Mouse (Mus musculus): Measurements from ENCODE around the gene Sfxn2. TPM values are rescaled to one million over a fixed set of nuclear protein-coding genes. Genes with fewer than 3 reads are reported as not detected.

Gene Sfxn2
- polyA plus RNA-seq, 1 experiment from 2014 or later, result 16.7 TPM

- peaks cover 11% of the 10 kb centered on the region; the same call in 1 of the 2 replicates for H3K36me3 ChIP-seq (ENCODE audit: control insufficient read depth, insufficient read depth, low read length)
- ATAC-seq (ENCODE audit: low read depth), result no peak
- H3K27me3 ChIP-seq (replicated peaks; ENCODE audit: control insufficient read depth, insufficient read depth, low read length), result no peaks in the 10 kb centered on the region
- H3K4me2 ChIP-seq (ENCODE audit: low read depth, low read length), result no peak overlapping the region
- H3K9ac ChIP-seq (ENCODE audit: low read depth, low read length), result no peak overlapping the region
- peaks cover 61% of the 10 kb centered on the region for H3K4me1 ChIP-seq (ENCODE audit: control insufficient read depth, insufficient read depth, low read length)
- no peak overlapping the region for H3K4me3 ChIP-seq (ENCODE audit: low read depth, low read length)
- peak overlapping the region; percentile 75 for H3K27ac ChIP-seq (replicated peaks; ENCODE audit: low read depth, low read length)
- no peak for DNase-seq (ENCODE audit: low spot score)
- no peaks in the 10 kb centered on the region for H3K9me3 ChIP-seq (ENCODE audit: control insufficient read depth, low read length)
Observed at GRCm38 (mm10) chr19:46639053-46639452, 65.9 kb downstream of the Sfxn2 start.

- Histone ChIP-seq H3K27ac (replicated peaks; ENCODE audit: low read depth, low read length) (peak overlapping the region; percentile 75), H3K4me3 (ENCODE audit: low read depth, low read length) (no peak overlapping the region), H3K27me3 (replicated peaks; ENCODE audit: control insufficient read depth, insufficient read depth, low read length) (no peaks in the 10 kb centered on the region), H3K36me3 (ENCODE audit: control insufficient read depth, insufficient read depth, low read length) (peaks cover 11% of the 10 kb centered on the region; the same call in 1 of the 2 replicates), H3K4me2 (ENCODE audit: low read depth, low read length) (no peak overlapping the region), H3K4me1 (ENCODE audit: control insufficient read depth, insufficient read depth, low read length) (peaks cover 65% of the 10 kb centered on the region), H3K9ac (ENCODE audit: low read depth, low read length) (no peak overlapping the region), H3K9me3 (ENCODE audit: control insufficient read depth, low read length) (no peaks in the 10 kb centered on the region)
- DNase-seq (ENCODE audit: low spot score) (no peak), ATAC-seq (ENCODE audit: low read depth) (no peak)
- WGBS, result 61% methylated on average over 14 of the region's 14 CpGs
Observed at GRCm38 (mm10) chr19:46639496-46639895, 66.3 kb downstream of the Sfxn2 start.

GRCm38 (mm10) chr19:46640780-46641179 is 67.6 kb downstream of the Sfxn2 start:
- Histone ChIP-seq H3K9ac (ENCODE audit: low read depth, low read length) (peak overlapping the region; percentile 34; the same call in 1 of the 2 replicates), H3K27ac (replicated peaks; ENCODE audit: low read depth, low read length) (peak overlapping the region; percentile 13; the same call in 1 of the 2 replicates), H3K4me2 (ENCODE audit: low read depth, low read length) (no peak overlapping the region), H3K4me1 (ENCODE audit: control insufficient read depth, insufficient read depth, low read length) (peaks cover 75% of the 10 kb centered on the region), H3K27me3 (replicated peaks; ENCODE audit: control insufficient read depth, insufficient read depth, low read length) (no peaks in the 10 kb centered on the region), H3K36me3 (ENCODE audit: control insufficient read depth, insufficient read depth, low read length) (peaks cover 11% of the 10 kb centered on the region; the same call in 1 of the 2 replicates), H3K9me3 (ENCODE audit: control insufficient read depth, low read length) (no peaks in the 10 kb centered on the region), H3K4me3 (ENCODE audit: low read depth, low read length) (no peak overlapping the region)
- WGBS, result 83% methylated on average over 8 of the region's 8 CpGs
- no peak for ATAC-seq (ENCODE audit: low read depth)
- no peak for DNase-seq (ENCODE audit: low spot score)

GRCm38 (mm10) chr19:46641420-46642085 is 68.4 kb downstream of the Sfxn2 start:
- Histone ChIP-seq H3K4me2 (ENCODE audit: low read depth, low read length) (peak overlapping the region; percentile 28), H3K4me3 (ENCODE audit: low read depth, low read length) (no peak overlapping the region), H3K27me3 (replicated peaks; ENCODE audit: control insufficient read depth, insufficient read depth, low read length) (no peaks in the 10 kb centered on the region), H3K9me3 (ENCODE audit: control insufficient read depth, low read length) (no peaks in the 10 kb centered on the region), H3K4me1 (ENCODE audit: control insufficient read depth, insufficient read depth, low read length) (peaks cover 76% of the 10 kb centered on the region), H3K27ac (replicated peaks; ENCODE audit: low read depth, low read length) (peak overlapping the region; percentile 69), H3K36me3 (ENCODE audit: control insufficient read depth, insufficient read depth, low read length) (peaks cover 11% of the 10 kb centered on the region; the same call in 1 of the 2 replicates), H3K9ac (ENCODE audit: low read depth, low read length) (peak overlapping the region; percentile 34)
- DNase-seq (ENCODE audit: low spot score), result peak; percentile 75
- WGBS, result 54% methylated on average over 19 of the region's 19 CpGs
- ATAC-seq (ENCODE audit: low read depth), result peak; percentile 38; the same call in 1 of the 2 replicates

GRCm38 (mm10) chr19:46642136-46642753 is 69.1 kb downstream of the Sfxn2 start:
- ATAC-seq (ENCODE audit: low read depth), result no peak

GRCm38 (mm10) chr19:46643236-46643635 is 70.1 kb downstream of the Sfxn2 start:
- no peak overlapping the region for H3K9ac ChIP-seq (ENCODE audit: low read depth, low read length)
- H3K36me3 ChIP-seq (ENCODE audit: control insufficient read depth, insufficient read depth, low read length), result peaks cover 6% of the 10 kb centered on the region; the same call in 1 of the 2 replicates
- no peak overlapping the region; the same call in 1 of the 2 replicates for H3K27ac ChIP-seq (replicated peaks; ENCODE audit: low read depth, low read length)
- WGBS, result 66% methylated on average over 5 of the region's 5 CpGs
- H3K9me3 ChIP-seq (ENCODE audit: control insufficient read depth, low read length), result no peaks in the 10 kb centered on the region
- no peak overlapping the region for H3K4me3 ChIP-seq (ENCODE audit: low read depth, low read length)
- no peaks in the 10 kb centered on the region for H3K27me3 ChIP-seq (replicated peaks; ENCODE audit: control insufficient read depth, insufficient read depth, low read length)
- ATAC-seq (ENCODE audit: low read depth), result no peak
- no peak overlapping the region for H3K4me2 ChIP-seq (ENCODE audit: low read depth, low read length)
- no peak for DNase-seq (ENCODE audit: low spot score)
- H3K4me1 ChIP-seq (ENCODE audit: control insufficient read depth, insufficient read depth, low read length), result peaks cover 90% of the 10 kb centered on the region

More at GRCm38 (mm10) chr19:46642136-46642753, 69.1 kb downstream of the Sfxn2 start:
- Histone ChIP-seq H3K27ac (replicated peaks; ENCODE audit: low read depth, low read length) (peak overlapping the region; percentile 69), H3K9ac (ENCODE audit: low read depth, low read length) (peak overlapping the region; percentile 39; the same call in 1 of the 2 replicates), H3K4me1 (ENCODE audit: control insufficient read depth, insufficient read depth, low read length) (peaks cover 82% of the 10 kb centered on the region), H3K27me3 (replicated peaks; ENCODE audit: control insufficient read depth, insufficient read depth, low read length) (no peaks in the 10 kb centered on the region), H3K4me3 (ENCODE audit: low read depth, low read length) (no peak overlapping the region), H3K4me2 (ENCODE audit: low read depth, low read length) (peak overlapping the region; percentile 28), H3K9me3 (ENCODE audit: control insufficient read depth, low read length) (no peaks in the 10 kb centered on the region), H3K36me3 (ENCODE audit: control insufficient read depth, insufficient read depth, low read length) (peaks cover 10% of the 10 kb centered on the region; the same call in 1 of the 2 replicates)
- DNase-seq (ENCODE audit: low spot score), result peak; percentile 59
- 59% methylated on average over 22 of the region's 22 CpGs for WGBS

- H3K9ac ChIP-seq (ENCODE audit: low read depth, low read length), result no peak overlapping the region
- no peaks in the 10 kb centered on the region for H3K9me3 ChIP-seq (ENCODE audit: control insufficient read depth, low read length)
- H3K4me2 ChIP-seq (ENCODE audit: low read depth, low read length), result no peak overlapping the region
- H3K27ac ChIP-seq (replicated peaks; ENCODE audit: low read depth, low read length), result peak overlapping the region; percentile 80
- H3K4me1 ChIP-seq (ENCODE audit: control insufficient read depth, insufficient read depth, low read length), result peaks cover 82% of the 10 kb centered on the region
- H3K27me3 ChIP-seq (replicated peaks; ENCODE audit: control insufficient read depth, insufficient read depth, low read length), result no peaks in the 10 kb centered on the region
- H3K36me3 ChIP-seq (ENCODE audit: control insufficient read depth, insufficient read depth, low read length), result 0 out of 2 replicates have a peak, but pooled peaks cover 10% of the 10 kb centered on the region
- H3K4me3 ChIP-seq (ENCODE audit: low read depth, low read length), result no peak overlapping the region
- 66% methylated on average over 10 of the region's 10 CpGs for WGBS
- ATAC-seq (ENCODE audit: low read depth), result no peak
- DNase-seq (ENCODE audit: low spot score), result no peak
Observed at GRCm38 (mm10) chr19:46644343-46644792, 71.2 kb downstream of the Sfxn2 start.

GRCm38 (mm10) chr19:46644793-46645602 is 71.8 kb downstream of the Sfxn2 start:
- WGBS, result 23% methylated on average over 12 of the region's 12 CpGs
- no peak overlapping the region for H3K4me3 ChIP-seq (ENCODE audit: low read depth, low read length)
- no peak overlapping the region; the same call in 1 of the 2 replicates for H3K4me2 ChIP-seq (ENCODE audit: low read depth, low read length)
- H3K4me1 ChIP-seq (ENCODE audit: control insufficient read depth, insufficient read depth, low read length), result peaks cover 76% of the 10 kb centered on the region
- H3K27ac ChIP-seq (replicated peaks; ENCODE audit: low read depth, low read length), result peak overlapping the region; percentile 80
- peak; percentile 63 for ATAC-seq (ENCODE audit: low read depth)
- 0 out of 2 replicates have a peak, but pooled peaks cover 11% of the 10 kb centered on the region for H3K36me3 ChIP-seq (ENCODE audit: control insufficient read depth, insufficient read depth, low read length)
- H3K9me3 ChIP-seq (ENCODE audit: control insufficient read depth, low read length), result no peaks in the 10 kb centered on the region
- H3K9ac ChIP-seq (ENCODE audit: low read depth, low read length), result no peak overlapping the region
- DNase-seq (ENCODE audit: low spot score), result peak; percentile 92
- no peaks in the 10 kb centered on the region for H3K27me3 ChIP-seq (replicated peaks; ENCODE audit: control insufficient read depth, insufficient read depth, low read length)

All from embryonic facial prominence, embryonic 14.5 days (tissue).